Mouse (Mus musculus): ENCODE measurements around the gene Rasl11a.
A peak's percentile ranks its signal among the peaks of the same experiment; 100 is the strongest.
"Not testable (repeated sequence)": the region's sequence is repeated elsewhere in the genome, so short reads cannot be mapped to it uniquely, and the experiment has no call there.

The Rasl11a gene

DNA sequence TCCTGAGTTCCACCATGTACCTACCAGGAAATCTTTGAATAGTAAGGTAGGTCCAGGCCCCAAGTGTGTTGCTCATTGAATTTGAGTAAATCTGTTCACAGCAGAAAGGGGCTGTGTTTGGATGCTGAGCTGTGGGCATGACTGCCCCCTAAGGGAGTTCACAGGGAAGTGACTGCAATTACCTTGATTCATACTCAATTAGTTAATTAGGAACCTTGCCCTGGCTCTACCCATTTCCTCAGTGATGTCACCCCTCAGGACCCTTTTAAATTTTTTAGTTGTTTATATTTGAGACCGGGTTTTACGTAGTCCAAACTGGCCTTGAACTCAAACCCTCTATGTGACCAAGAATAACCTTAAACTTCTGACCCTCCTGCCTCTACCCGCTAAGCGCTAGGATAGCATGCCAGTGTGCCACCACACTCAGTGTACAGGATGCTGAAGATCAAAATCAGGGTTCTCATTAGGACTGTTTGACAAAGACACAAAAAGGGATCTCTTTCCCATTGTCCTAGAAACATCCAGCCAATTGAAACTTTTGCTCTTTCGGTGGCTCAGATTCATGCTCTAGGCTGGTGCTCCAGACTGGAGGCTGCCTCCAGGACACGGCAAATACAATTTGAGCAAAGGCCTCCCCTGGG lies 450 bp upstream of the Rasl11a start:
- no peak for DNase-seq (ENCODE audit: low spot score)

GRCm38 (mm10) chr5:146846489-146846888 lies 1.6 kb downstream of the Rasl11a start:
- DNase-seq (ENCODE audit: low spot score), result no peak

GRCm38 (mm10) chr5:146848936-146849582 lies 4.2 kb downstream of the Rasl11a start:
- DNase-seq (ENCODE audit: low spot score), result peak; percentile 61

DNA sequence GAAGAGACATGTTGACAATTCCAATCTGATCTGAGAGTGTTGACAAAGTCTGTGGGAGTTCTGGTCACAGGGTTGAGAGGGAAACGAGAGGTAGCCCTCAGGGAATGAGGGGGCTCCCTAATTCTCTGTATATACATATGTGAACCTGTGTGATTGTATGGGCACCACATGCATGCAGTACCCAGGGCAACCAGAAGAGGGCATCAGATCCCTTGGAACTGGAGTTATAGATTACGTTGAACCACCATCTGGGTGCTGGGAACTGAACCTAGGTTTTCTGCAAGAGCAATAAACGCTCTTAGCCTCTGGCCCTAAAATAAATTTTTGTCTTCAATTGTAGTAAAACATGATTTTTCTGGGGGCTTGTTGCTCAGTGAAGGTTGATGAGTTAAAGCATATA lies 11.2 kb downstream of the Rasl11a start:
- DNase-seq (ENCODE audit: low spot score), result peak; percentile 40

GRCm38 (mm10) chr5:146857620-146858019 lies 12.7 kb downstream of the Rasl11a start:
- no peak for DNase-seq (ENCODE audit: low spot score)

DNA sequence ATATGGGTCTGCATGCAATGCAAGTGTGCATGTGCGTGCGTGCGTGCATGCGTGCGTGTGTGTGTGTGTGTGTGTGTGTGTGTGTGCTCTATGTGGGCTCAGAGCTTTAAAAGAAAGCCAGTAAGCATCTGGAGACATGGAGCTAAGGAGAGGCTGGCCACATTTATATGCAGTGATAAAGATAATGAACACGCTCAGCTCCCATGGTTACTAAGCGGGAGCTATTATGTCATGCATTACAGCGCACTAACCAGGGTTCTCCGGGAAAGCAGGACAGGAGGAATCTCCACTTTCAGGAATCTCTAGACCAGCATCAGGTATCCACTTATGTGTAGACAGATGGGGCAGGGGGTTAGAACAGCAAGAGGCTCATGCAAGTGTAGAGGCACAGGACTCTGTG lies 13.9 kb downstream of the Rasl11a start:
- no peak for DNase-seq (ENCODE audit: low spot score)

DNA sequence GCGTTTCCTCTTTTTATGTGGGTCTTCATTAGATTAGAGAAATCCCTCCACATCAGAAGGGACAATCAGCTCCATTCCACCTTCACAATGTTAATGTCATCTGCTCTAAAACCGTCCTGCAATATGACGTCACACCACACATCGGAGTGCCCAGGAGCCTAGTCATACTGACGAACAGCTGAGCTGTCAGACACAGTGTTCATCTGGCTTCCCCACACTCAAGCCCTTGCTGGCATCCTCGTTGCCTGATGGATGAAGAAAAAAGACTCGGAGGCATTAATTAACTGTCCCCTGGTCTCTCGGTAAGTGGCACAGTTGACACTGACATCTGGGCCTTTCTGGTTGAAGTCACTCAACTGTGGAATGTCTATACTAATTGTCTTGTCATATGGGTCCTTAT lies 14.4 kb downstream of the Rasl11a start:
- no peak for DNase-seq (ENCODE audit: low spot score)

DNA sequence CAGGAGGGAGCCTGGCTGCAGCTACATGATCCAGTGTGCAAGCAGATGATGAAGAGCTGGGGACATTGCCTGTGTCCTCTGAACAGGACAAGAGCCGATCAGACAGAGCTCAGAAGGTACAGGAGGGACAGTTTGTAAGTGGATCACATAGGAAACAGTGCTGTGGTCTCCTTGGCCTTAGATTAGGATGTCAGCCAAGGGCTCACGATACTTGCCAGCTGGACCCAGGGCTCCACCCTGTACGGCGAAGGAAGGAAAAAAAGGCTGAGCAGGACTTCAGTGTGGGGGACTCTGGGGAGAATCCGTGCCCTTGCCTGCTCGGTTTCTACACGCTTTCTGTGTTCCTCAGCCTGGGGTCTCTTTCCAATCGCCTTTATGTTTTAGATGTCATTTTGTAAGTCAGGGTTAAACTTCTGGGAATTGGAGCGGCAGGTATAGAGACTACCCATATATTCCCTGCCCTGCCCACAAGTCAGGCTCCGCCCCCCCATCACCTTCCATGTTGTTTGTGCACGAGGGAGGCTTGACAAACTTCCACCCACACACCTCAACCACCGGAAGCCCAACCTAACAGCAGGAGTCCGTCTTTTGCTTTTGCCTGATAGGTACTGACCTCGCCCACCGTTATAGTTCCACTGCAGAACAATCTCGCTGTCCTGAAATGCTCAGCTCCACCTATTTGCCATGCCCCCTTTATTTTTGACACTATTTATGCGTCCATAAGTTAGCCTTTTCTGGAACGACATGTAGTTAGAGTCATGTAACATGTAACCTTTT lies 15.5 kb downstream of the Rasl11a start:
- no peak for DNase-seq (ENCODE audit: low spot score)

DNA sequence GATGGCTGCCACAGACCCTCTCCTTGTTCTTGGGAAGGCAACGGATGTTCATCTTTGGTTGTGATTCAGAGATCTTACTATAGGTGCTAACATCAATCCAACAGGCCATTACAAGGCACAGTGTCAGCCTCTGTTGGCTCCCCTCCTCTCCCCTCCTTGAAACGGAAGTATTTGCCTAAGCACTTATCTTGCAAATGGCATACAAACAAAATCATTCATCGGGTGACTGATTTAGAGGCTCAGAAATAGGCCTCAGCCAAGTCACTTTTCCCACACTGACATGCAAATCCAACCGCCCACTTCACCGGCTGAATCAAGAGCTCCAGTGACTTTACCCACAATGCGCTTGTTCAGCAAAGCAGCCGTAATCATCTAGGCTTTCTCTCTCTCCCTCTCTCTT lies 16.7 kb downstream of the Rasl11a start:
- DNase-seq (ENCODE audit: low spot score), result no peak

DNA sequence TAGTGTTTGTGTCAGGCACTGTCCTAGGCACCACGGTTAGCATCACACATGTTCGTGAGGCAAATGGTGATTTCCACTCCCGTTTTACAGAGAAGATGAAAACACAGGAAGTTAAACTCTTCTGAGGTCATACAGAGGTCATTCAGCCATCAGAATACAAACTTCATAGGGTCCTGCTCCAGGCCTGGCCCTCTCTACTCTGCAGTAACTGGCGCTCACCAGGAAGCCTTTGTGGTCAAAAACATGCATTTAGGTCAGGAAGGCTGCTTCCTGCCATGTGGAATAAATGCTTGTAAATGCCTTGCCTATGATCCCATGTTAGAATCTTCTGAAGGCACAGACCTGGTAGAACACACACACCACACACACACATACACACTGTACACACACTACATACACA lies 20.6 kb downstream of the Rasl11a start:
- DNase-seq (ENCODE audit: low spot score), result no peak

- DNase-seq (ENCODE audit: low spot score), result no peak
Observed at GRCm38 (mm10) chr5:146866277-146866676, 21.4 kb downstream of the Rasl11a start.

- DNase-seq (ENCODE audit: low spot score), result peak; percentile 60
Observed at GRCm38 (mm10) chr5:146867246-146867945, 22.5 kb downstream of the Rasl11a start.

DNA sequence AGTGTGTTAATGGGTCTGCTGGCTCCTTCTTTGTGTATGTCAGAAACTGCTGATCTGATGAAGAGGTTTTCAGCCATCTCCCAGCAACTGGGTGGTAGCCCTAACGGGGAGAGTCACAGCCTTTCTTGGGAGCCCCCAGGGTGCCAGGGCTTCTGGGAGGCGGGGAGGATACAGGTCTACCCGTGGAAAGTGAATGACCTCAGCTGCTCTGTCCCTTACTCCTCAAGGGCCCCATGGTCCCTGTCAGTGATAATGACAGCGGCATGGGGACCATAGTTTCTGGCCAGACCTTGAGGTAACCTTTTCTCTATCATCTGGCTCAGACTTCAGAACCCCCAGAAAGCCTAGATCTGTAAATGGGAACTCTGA lies 23.1 kb downstream of the Rasl11a start:
- no peak for DNase-seq (ENCODE audit: low spot score)

- DNase-seq (ENCODE audit: low spot score), result no peak
Observed at GRCm38 (mm10) chr5:146872981-146873631, 28.2 kb downstream of the Rasl11a start.

GRCm38 (mm10) chr5:146876024-146876423 lies 31.2 kb downstream of the Rasl11a start:
- no peak for DNase-seq (ENCODE audit: low spot score)

DNA sequence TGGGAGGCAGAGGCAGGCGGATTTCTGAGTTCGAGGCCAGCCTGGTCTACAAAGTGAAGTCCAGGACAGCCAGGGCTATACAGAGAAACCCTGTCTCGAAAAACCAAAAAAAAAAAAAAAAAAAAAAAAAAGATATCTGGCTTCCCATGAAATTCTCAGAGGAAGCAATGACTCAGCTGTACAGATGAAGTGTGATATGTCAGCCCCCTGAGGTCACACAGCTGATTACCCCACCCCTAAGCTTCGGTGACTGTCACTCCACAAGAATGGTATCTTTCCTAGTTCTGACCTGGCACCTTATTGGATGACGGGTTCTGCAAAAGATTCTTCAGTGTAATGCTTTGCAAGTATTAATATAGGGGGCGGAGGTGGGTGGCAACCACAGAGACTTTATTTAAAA lies 33.0 kb downstream of the Rasl11a start:
- not testable (repeated sequence) for DNase-seq (ENCODE audit: low spot score)

DNA sequence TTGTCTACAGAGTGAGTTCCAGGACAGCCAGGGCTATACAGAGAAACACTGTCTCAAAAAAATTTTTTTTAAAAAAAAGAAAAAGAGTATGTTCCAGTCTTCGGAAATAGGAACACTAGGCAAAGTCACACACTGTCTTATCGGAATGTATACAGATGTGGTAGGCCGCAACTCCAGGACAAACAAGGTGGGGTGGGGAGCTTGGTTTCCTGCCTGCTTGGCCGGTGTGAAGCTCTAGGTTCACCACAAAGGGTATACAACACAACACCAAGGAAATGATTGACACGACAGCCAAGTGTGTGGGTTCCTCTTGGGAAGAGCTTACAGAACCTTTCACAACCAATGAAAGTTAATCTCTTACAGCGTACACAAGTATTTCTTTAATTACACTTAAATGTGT lies 37.4 kb downstream of the Rasl11a start:
- no peak for DNase-seq (ENCODE audit: low spot score)

DNA sequence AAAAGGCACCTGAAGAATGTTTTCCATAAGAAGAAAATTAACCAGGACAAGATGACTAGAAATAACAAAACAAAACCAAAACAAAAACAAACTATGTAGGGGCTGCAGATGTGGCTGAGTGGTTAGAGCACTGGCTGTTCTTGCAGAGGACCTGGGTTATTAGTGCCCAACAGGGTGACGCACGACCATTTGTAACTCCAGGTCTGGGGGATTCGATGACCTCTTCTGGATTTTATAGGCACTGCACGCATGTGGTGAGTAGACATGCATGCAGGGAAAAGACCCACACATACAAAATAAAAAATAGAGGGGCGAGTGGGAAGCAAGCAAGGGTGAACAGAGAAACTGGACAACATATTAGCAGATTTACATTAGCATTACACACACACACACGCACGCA lies 38.2 kb downstream of the Rasl11a start:
- no peak for DNase-seq (ENCODE audit: low spot score)

DNA sequence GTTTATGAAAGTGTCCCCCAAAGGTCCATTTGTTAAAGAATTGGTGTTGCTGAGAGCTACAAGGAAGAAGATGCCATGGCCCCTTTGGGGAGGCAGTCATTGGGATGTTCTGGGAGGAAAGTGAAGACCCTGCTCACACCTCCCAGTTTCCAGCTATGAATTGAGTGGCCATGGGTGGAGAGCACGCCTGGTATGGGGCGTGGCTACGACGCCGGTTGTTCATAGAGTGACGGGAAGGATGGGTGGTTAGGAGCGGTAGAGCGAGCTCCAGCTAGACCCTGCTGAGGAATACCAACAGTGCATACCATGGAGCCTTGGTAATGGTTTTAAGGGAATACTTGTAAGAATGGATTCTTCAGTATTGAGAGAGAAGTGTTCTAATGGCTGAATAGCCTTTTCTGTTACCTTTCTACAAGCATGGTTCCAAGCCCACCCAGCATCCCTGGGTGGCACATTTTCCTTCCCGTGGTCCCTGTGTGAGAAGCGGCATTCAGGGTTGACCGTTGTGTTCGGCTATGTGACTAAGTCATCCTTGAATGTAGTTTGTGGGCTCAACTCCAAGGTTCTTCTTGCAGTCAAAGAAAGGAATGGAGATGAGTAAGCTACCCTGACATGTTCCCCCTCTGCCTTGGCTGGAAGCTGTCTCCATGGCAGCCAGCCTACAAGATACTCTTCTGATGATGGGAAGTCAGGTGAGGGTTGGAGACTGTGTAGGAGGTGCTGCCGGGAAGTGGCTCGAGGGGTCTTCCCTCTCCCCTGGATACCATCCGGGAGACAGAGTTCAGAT lies 38.8 kb downstream of the Rasl11a start:
- no peak for DNase-seq (ENCODE audit: low spot score)

- peak; percentile 48 for DNase-seq (ENCODE audit: low spot score)
Observed at GRCm38 (mm10) chr5:146891127-146891526, 46.3 kb downstream of the Rasl11a start.

GRCm38 (mm10) chr5:146892904-146893303 lies 48.0 kb downstream of the Rasl11a start:
- no peak for DNase-seq (ENCODE audit: low spot score)

All from testis, postnatal 14 days (tissue).